Mouse (Mus musculus): ENCODE data around the gene Mdk.

DNA sequence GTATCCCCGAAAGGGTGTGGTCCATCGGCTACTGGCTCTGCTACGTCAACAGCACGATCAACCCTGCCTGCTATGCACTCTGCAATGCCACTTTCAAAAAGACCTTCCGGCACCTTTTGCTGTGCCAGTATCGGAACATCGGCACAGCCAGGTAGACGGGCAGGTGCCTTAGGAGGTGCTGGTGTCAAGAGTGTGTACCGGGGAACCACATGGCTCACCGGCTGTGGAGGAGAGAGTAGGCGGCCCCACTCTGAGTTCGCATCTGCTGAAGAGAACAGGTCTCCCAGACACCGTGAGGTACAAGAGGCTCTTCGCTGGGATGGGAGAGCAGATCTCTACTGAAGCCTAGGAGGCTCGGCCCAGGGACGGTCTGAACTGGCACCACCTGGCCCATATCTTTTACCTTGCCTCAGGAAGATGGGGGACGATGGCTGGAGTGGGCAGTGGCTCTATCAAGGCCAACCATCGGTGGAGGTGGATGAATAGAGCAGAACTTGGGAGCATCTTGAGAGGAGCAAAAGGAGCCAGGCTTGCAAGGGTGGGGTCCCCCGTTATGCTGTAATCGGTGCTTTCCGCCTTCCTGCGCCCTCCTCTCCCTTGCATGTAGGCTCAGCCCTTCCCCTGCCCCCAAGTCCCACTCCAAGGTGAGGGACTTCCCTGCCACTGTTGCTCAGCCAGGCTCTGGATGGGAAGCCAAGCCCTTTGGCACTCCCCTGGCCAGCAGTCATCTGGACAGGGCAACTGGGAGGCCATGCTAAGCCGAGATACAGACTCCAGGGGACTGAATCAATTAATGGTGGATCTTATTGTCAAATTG is 3.4 kb downstream of the Mdk start:
- no peak for TF ChIP-seq FLI1 (IDR thresholded peaks at IDR 0.05; ENCODE audit: low read length)
- TF ChIP-seq GATA1 (IDR thresholded peaks at IDR 0.05; ENCODE audit: borderline replicate concordance, low read length), result no peak
